Mouse (Mus musculus) mature B cell (primary cell): Measurements from ENCODE around the gene Krt90.
"Not testable (repeated sequence)": the region's sequence is repeated elsewhere in the genome, so short reads cannot be mapped to it uniquely, and the experiment has no call there.

Experiments used
- in situ Hi-C: fragments of 300-500 bp; cut with MboI; formaldehyde crosslinking; loops from 2 replicates; pipeline ENCODE4 v1.14.3; 2019

Gene Krt90

DNA sequence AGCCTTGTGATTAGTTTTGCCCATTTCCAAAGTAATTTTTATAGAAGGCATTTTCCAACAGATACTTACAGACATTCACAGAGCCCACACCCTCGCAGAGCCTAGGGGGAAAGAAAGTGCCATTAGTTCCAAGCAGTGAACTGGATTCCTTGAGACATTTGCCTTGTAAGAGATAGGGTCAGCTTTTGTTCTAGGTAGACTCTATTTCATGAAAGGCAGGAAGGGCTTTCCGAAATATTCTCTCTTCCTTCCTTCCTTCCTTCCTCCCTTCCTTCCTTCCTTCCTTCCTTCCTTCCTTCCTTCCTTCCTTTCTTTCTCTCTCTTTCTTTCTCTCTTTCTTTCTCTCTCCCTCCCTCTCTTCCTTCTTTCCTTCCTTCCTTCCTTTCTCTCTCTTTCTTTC is 45.6 kb downstream of the Krt90 start, which contains the start of gene Gm49425:
Gm49425 (minus strand) TSS at position 101 of the 400 bp plus-strand sequence.
- in situ Hi-C loops = not testable (repeated sequence)

DNA sequence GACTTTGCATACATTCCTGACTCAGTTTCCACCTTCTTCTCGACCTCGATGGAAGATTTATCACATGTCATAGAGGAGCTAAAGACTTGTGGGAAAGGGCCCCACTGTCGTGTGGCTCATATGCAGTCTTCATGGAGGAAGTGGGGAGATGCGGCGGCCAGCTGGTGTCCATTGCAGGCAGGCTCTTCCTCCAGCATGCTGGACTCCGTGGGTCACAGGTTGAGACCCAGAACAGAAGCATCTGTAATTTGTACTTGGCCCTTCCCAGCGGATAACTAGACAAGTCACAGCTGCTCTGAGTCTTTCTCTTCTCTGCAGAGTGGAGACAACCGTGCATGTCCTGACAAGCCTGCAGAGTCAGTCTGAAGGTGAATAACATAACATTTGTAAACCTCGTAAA is 54.5 kb downstream of the Krt90 start:
- in situ Hi-C loops = no loop called here

DNA sequence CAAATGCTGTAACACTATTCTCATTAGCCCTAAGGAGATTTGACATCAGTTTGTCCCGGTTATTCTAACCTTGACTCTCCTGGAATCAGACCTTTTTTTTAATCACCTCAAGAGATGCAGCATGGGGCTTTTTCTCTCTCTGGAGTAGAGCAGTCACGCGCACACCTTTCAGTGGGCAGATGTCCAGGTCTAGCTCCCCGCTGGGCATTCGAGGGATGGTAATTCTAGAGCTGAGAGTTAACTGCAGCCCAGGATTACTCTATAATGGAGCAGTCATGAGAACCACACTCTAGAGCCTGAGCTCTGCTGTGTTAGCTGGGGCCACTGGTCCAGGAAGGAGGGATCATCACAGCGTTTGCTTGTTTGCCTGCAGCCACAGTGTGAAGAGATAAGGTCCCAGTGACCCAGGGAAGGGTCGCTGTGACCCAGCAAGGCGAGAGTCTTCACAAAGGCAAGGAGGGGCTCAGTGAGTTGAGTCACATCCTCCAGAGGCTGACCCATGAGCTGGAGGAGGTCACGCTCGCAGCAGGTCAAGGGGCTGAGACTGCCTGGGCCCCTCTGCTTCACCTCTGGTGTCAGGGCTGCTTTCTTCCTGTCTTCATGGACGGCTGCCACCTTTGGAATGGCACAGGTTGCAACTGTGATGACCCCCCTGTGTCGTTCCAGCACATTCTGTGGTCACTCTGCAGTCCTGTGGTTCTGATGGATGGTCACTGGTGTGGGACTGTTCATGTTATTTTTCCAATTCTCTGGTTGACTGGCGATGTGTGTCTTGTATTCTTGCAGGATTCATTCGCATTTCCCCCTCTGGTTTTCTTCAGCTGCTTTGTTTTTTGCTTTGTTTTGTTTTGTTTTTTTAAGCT is 55.6 kb downstream of the Krt90 start:
- in situ Hi-C loops = no loop called here
